Mouse (Mus musculus) adrenal gland, adult 8-10 months (tissue): ENCODE results near the gene Ankrd34a. TPM values are rescaled to one million over a fixed set of nuclear protein-coding genes. Genes with fewer than 3 reads are reported as not detected.
A peak's percentile ranks its signal among the peaks of the same experiment; 100 is the strongest.
"Not testable (repeated sequence)": the region's sequence is repeated elsewhere in the genome, so short reads cannot be mapped to it uniquely, and the experiment has no call there.

ENCODE experiments used
- DNase-seq: peaks from one replicate; pipeline ENCODE4 v3.0.0; 2022
- total RNA-seq, 4 experiments: library from RNA; stranded (reverse); gene quantifications; 2 replicates each; pipeline ENCODE4 v1.2.4; 2022

The Ankrd34a gene
- total RNA-seq, 4 experiments from 2014 or later: 1.1 to 2.3 (median 1.7) TPM

GRCm38 (mm10) chr3:96581141-96581540 lies 15.3 kb upstream of the Ankrd34a start:
- no peak for DNase-seq

- no peak for DNase-seq
Observed at GRCm38 (mm10) chr3:96581771-96582515, 14.5 kb upstream of the Ankrd34a start.

GRCm38 (mm10) chr3:96583386-96583785 lies 13.1 kb upstream of the Ankrd34a start:
- DNase-seq: no peak

GRCm38 (mm10) chr3:96590657-96591056 lies 5.8 kb upstream of the Ankrd34a start:
- no peak for DNase-seq

GRCm38 (mm10) chr3:96593374-96593773 lies 3.1 kb upstream of the Ankrd34a start:
- DNase-seq: no peak

- peak; percentile 91 for DNase-seq
Observed at GRCm38 (mm10) chr3:96593790-96594560, 2.5 kb upstream of the Ankrd34a start, which contains the start of gene Polr3gl. TSS of gene Polr3gl (minus strand) at chr3:96594181.

GRCm38 (mm10) chr3:96594851-96595250 lies 1.6 kb upstream of the Ankrd34a start:
- DNase-seq: no peak

GRCm38 (mm10) chr3:96595661-96596060 lies 775 bp upstream of the Ankrd34a start:
- no peak for DNase-seq

- DNase-seq: no peak
Observed at GRCm38 (mm10) chr3:96596855-96597254, 419 bp downstream of the Ankrd34a start.

GRCm38 (mm10) chr3:96597435-96597891 lies 1.0 kb downstream of the Ankrd34a start:
- no peak for DNase-seq

GRCm38 (mm10) chr3:96598156-96599068 lies 2.0 kb downstream of the Ankrd34a start:
- DNase-seq: peak; percentile 74

GRCm38 (mm10) chr3:96599069-96599393 lies 2.6 kb downstream of the Ankrd34a start:
- no peak for DNase-seq

GRCm38 (mm10) chr3:96599411-96599810 lies 3.0 kb downstream of the Ankrd34a start:
- DNase-seq: no peak

GRCm38 (mm10) chr3:96600639-96601250 lies 4.3 kb downstream of the Ankrd34a start, which contains the start of gene Lix1l:
TSS of gene Lix1l (plus strand) at chr3:96601149.
- DNase-seq: peak; percentile 96

GRCm38 (mm10) chr3:96601251-96601787 lies 4.9 kb downstream of the Ankrd34a start:
- DNase-seq: peak; percentile 74

- DNase-seq: no peak
Observed at GRCm38 (mm10) chr3:96601941-96602703, 5.7 kb downstream of the Ankrd34a start.

- DNase-seq: no peak
Observed at GRCm38 (mm10) chr3:96602704-96603084, 6.3 kb downstream of the Ankrd34a start.

GRCm38 (mm10) chr3:96603311-96603710 lies 6.9 kb downstream of the Ankrd34a start:
- no peak for DNase-seq

- DNase-seq: not testable (repeated sequence)
Observed at GRCm38 (mm10) chr3:96606007-96606406, 9.6 kb downstream of the Ankrd34a start.

GRCm38 (mm10) chr3:96606618-96607017 lies 10.2 kb downstream of the Ankrd34a start:
- DNase-seq: no peak

GRCm38 (mm10) chr3:96617941-96618340 lies 21.5 kb downstream of the Ankrd34a start:
- no peak for DNase-seq
